Comparison of ENCODE assay signal across 18 mouse cellular contexts in genomic region chr4:104522324-104522723, GRCm38 (mm10).
DNase-seq lines count a peak whose midpoint lies in the region; ATAC-seq lines count a peak whose summit lies in the region.
"Had no signal": no experiment of that assay in that cellular context is flagged by ENCODE, and none has a peak within 500 bp of the region (broad histone marks: within the 10 kb centered on the region; RNA-seq: fewer than 3 reads in every experiment).

No protein-coding gene starts in this region.

- H3K4me1 ChIP-seq in hindbrain, embryonic 16.5 days (ENCODE audit: control insufficient read depth, insufficient read depth, low read depth, low read length): no peaks in the 10 kb centered on the region
- peaks cover 37% of the 10 kb centered on the region for H3K4me1 ChIP-seq in midbrain, embryonic 13.5 days (replicated peaks)
- H3K4me1 ChIP-seq: embryonic facial prominence, embryonic 10.5 days; limb, embryonic 13.5 days had no signal

- H3K4me2 ChIP-seq in hindbrain, embryonic 16.5 days (ENCODE audit: low read length): no peak overlapping the region
- H3K4me2 ChIP-seq in midbrain, embryonic 13.5 days (replicated peaks): no peak overlapping the region
- H3K4me2 ChIP-seq: forebrain, embryonic 13.5 days; hindbrain, embryonic 14.5 days; limb, embryonic 13.5 days; stomach, embryonic 15.5 days had no signal

- H3K27me3 ChIP-seq in hindbrain, embryonic 16.5 days (replicated peaks; ENCODE audit: control insufficient read depth, insufficient read depth, low read length): no peaks in the 10 kb centered on the region
- no peaks in the 10 kb centered on the region; the same call in 1 of the 2 replicates for H3K27me3 ChIP-seq in midbrain, embryonic 13.5 days
- H3K27me3 ChIP-seq: forebrain, embryonic 13.5 days; limb, embryonic 13.5 days; stomach, embryonic 15.5 days had no signal

- DNase-seq in kidney, postnatal 10 days: peak; percentile 13
- DNase-seq in kidney, adult 11 months: no peak
- DNase-seq in cerebellum, postnatal 10 days: peak; percentile 35 to 43
- DNase-seq in lung, adult 18-20 months: peak; percentile 6 to 24
- peak; percentile 26 to 65 for DNase-seq in lung, postnatal 4 days
- no peak for DNase-seq in adrenal gland, postnatal 14 days
- DNase-seq: gastrocnemius, postnatal 36 days; heart, postnatal 10 days; layer of hippocampus, adult 9-11 months; thymus, postnatal 14 days had no signal

- H3K36me3 ChIP-seq in hindbrain, embryonic 16.5 days (ENCODE audit: control insufficient read depth, insufficient read depth, low read length): no peaks in the 10 kb centered on the region
- H3K36me3 ChIP-seq in midbrain, embryonic 13.5 days: no peaks in the 10 kb centered on the region
- H3K36me3 ChIP-seq: embryonic facial prominence, embryonic 10.5 days; limb, embryonic 13.5 days; stomach, embryonic 15.5 days had no signal

- no peak overlapping the region for H3K9ac ChIP-seq in hindbrain, embryonic 16.5 days (ENCODE audit: low read depth, low read length)
- H3K9ac ChIP-seq in midbrain, embryonic 13.5 days (replicated peaks): no peak overlapping the region
- H3K9ac ChIP-seq: forebrain, embryonic 13.5 days; hindbrain, embryonic 14.5 days; limb, embryonic 13.5 days; liver, embryonic 14.5 days; stomach, embryonic 15.5 days had no signal

- no peak for ATAC-seq in hindbrain, embryonic 16.5 days
- no peak for ATAC-seq in midbrain, embryonic 13.5 days
- ATAC-seq: forebrain, embryonic 13.5 days had no signal

- H3K4me3 ChIP-seq in hindbrain, embryonic 16.5 days (ENCODE audit: low read length): no peak overlapping the region
- no peak overlapping the region for H3K4me3 ChIP-seq in midbrain, embryonic 13.5 days (replicated peaks)
- H3K4me3 ChIP-seq: embryonic facial prominence, embryonic 10.5 days; forebrain, embryonic 13.5 days; limb, embryonic 13.5 days; stomach, embryonic 15.5 days had no signal

- WGBS in hindbrain, embryonic 16.5 days: 40% methylated on average over 8 of the region's 8 CpGs
- 45% methylated on average over 8 of the region's 8 CpGs for WGBS in midbrain, embryonic 13.5 days

- H3K9me3 ChIP-seq in hindbrain, embryonic 16.5 days (ENCODE audit: control insufficient read depth, low read length): no peaks in the 10 kb centered on the region
- H3K9me3 ChIP-seq in midbrain, embryonic 13.5 days: no peaks in the 10 kb centered on the region
- H3K9me3 ChIP-seq: embryonic facial prominence, embryonic 10.5 days; forebrain, embryonic 13.5 days; limb, embryonic 13.5 days; stomach, embryonic 15.5 days had no signal

- no peak overlapping the region for H3K27ac ChIP-seq in hindbrain, embryonic 16.5 days (ENCODE audit: low read depth, low read length)
- no peak overlapping the region for H3K27ac ChIP-seq in midbrain, embryonic 13.5 days
- H3K27ac ChIP-seq: embryonic facial prominence, embryonic 10.5 days; forebrain, embryonic 13.5 days; hindbrain, embryonic 14.5 days; limb, embryonic 13.5 days; liver, embryonic 14.5 days; stomach, embryonic 15.5 days had no signal

Comparison
In these comparisons a context has a peak if more than half of its experiments do, and no peak if none do; other contexts are left out.
1. DNase-seq: peak in kidney, postnatal 10 days (single experiment), cerebellum, postnatal 10 days (2 of 2), lung, adult 18-20 months (2 of 2) and lung, postnatal 4 days (2 of 2); none in kidney, adult 11 months (single experiment) and adrenal gland, postnatal 14 days (single experiment).